Mouse (Mus musculus) heart, adult 2 months (tissue): ENCODE data around the gene Mybbp1a. TPM values are rescaled to one million over a fixed set of nuclear protein-coding genes. Genes with fewer than 3 reads are reported as not detected.

Experiments used
- DNase-seq, 2 experiments: peaks; one replicate each; pipeline ENCODE4 v3.0.0; 2021
- H3K27ac ChIP-seq: fragments of 200-600 bp; 2 replicates; pipeline ENCODE4 v1.8.1; 2022
- H3K27me3 ChIP-seq: fragments of 200-500 bp; 2 replicates; pipeline ENCODE4 v1.6.1; 2012; ENCODE audit warnings: mild to moderate bottlenecking, low read length, inconsistent platforms, mixed read lengths; ENCODE audit not compliant: control insufficient read depth, insufficient read depth
- H3K36me3 ChIP-seq: fragments of 200-500 bp; 2 replicates; pipeline ENCODE4 v1.6.1; 2012; ENCODE audit warnings: low read length, inconsistent platforms; ENCODE audit not compliant: control insufficient read depth, insufficient read depth
- H3K4me1 ChIP-seq: fragments of 200-500 bp; 2 replicates; pipeline ENCODE4 v1.6.1; 2011; ENCODE audit warnings: low read length; ENCODE audit not compliant: control insufficient read depth, insufficient read depth
- H3K4me3 ChIP-seq: fragments of 200-600 bp; 2 replicates; pipeline ENCODE4 v1.8.1; 2022
- H3K79me2 ChIP-seq: fragments of 200-500 bp; replicated peaks from 2 replicates; pipeline ENCODE4 v1.6.1; 2012; ENCODE audit warnings: mild to moderate bottlenecking, inconsistent platforms, low read length, moderate library complexity, mixed read lengths; ENCODE audit not compliant: control insufficient read depth, insufficient read depth
- H3K9ac ChIP-seq: fragments of 200-500 bp; 2 replicates; pipeline ENCODE4 v1.6.1; 2012; ENCODE audit warnings: low read depth, mild to moderate bottlenecking, control low read depth, inconsistent platforms, low read length, mixed read lengths
- CTCF ChIP-seq: fragments of 200-600 bp; IDR thresholded peaks from 2 replicates; pipeline ENCODE4 v1.8.1; 2022; ENCODE audit warnings: antibody characterized with exemption, mild to moderate bottlenecking, moderate library complexity
- EP300 ChIP-seq: fragments of 200-500 bp; IDR thresholded peaks from 2 replicates; pipeline ENCODE4 v1.6.1; 2011; ENCODE audit warnings: low read depth, low read length, control low read depth; ENCODE audit not compliant: insufficient read depth
- POLR2A ChIP-seq: fragments of 200-500 bp; IDR thresholded peaks from 2 replicates; pipeline ENCODE4 v1.6.1; 2011; ENCODE audit warnings: mild to moderate bottlenecking, low read depth, low read length, control low read depth; ENCODE audit not compliant: insufficient read depth
- WGBS: fragments of 180-500 bp; shearing (Covaris S2); methylation state at CpG from one replicate; pipeline ENCODE4 v1.1.7; 2018; 5-methylcytosine and 5-hydroxymethylcytosine counted together
- intact Hi-C: fragments of 180-260 bp; cut with DNase I; formaldehyde crosslinking; loops from one replicate; pipeline ENCODE4 v1.15.1; 2025
- polyA plus RNA-seq: library from polyadenylated mRNA; depleted of rRNA; stranded (reverse); fragments of >200 nt; gene quantifications from 2 replicates; pipeline ENCODE4 v1.2.3, GENCODE M21; 2012
- total RNA-seq, 2 experiments: library from RNA; stranded (reverse); gene quantifications; 2 replicates each; pipeline ENCODE4 v1.2.3; 2021

The Mybbp1a gene
- total and polyA plus RNA-seq, 3 experiments = 21.8 to 46.1 (median 42.7) TPM

DNA sequence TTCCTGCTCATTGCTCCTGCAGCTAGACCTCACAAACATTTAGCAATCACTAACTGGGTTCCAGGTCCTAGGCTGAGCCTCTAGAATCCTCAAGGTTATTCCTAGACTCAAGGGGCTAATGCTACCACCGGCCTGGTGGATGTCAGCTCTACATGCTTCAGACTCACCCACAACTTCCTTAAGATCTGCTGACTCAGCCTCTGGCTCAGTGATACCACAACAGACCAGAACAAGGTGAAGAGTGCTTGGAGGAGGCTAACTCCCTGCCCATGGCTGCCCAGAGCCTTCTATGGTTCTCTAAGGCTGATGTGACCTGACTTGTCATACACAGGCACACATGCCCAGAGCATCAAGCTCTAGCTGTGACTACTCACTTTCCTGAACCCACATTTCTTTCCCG, 38.3 kb downstream of the Mybbp1a start:
- H3K4me1 ChIP-seq = peaks cover 42% of the 10 kb centered on the region
- 59% methylated on average over 2 of the region's 2 CpGs for WGBS
- H3K27ac ChIP-seq = peak overlapping the region; percentile 13; the same call in 1 of the 2 replicates
- H3K27me3 ChIP-seq = no peaks in the 10 kb centered on the region
- no peaks in the 10 kb centered on the region for H3K79me2 ChIP-seq
- no peak overlapping the region for H3K4me3 ChIP-seq
- no peak overlapping the region for H3K9ac ChIP-seq
- DNase-seq = no peak
- intact Hi-C loops = no loop called here
- TF ChIP-seq POLR2A (no peak), CTCF (no peak), EP300 (no peak)
- H3K36me3 ChIP-seq = peaks cover 2% of the 10 kb centered on the region; the same call in 1 of the 2 replicates

DNA sequence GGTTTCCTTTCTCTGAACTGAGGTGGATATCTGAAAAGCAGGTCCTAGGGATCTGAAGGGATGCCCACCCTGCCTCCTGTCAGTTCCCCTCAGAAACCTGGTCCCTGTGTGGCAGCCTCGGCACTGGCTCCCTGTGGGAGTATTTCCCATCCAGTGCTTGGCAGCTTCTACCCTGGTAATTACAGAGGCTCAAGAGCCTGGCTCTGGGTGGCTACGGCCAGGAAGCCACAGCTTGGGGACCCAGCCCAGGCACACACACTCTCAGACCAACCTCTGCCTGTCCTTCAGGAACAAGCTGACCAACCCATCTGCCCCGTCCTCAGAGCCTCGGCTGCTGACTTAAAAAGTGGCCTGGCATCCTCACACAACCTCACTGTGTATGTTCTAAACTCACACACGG, 40.2 kb downstream of the Mybbp1a start:
- no peak overlapping the region for H3K9ac ChIP-seq
- no peak for TF ChIP-seq POLR2A
- TF ChIP-seq CTCF = no peak
- no peak for TF ChIP-seq EP300

DNA sequence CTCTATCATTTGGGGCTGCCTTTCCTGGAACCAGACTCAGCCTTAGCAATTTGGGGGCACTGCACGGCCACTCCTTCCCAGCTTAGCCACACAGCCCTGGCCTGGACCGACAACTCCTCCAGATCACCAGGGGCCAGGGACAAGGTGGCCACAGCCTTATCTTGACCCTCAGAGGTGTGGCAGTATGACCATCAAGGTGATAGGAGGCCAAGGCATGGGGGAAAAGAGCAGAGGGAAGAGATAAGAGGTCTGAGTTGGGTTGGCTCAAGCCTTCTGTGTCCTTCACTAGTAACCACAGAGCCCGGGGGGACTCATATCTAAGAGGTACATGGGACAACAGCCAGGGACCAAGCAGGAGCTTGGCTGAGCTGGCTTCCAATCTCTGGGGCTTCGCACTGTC, 40.8 kb downstream of the Mybbp1a start:
- Histone ChIP-seq H3K27me3 (no peaks in the 10 kb centered on the region), H3K36me3 (peaks cover 2% of the 10 kb centered on the region; the same call in 1 of the 2 replicates), H3K27ac (no peak overlapping the region; the same call in 1 of the 2 replicates), H3K4me1 (peaks cover 30% of the 10 kb centered on the region), H3K4me3 (no peak overlapping the region), H3K9ac (no peak overlapping the region), H3K79me2 (no peaks in the 10 kb centered on the region)
- WGBS = 45% methylated on average over 4 of the region's 4 CpGs
- no peak for TF ChIP-seq POLR2A
- no peak for TF ChIP-seq EP300
- no peak for TF ChIP-seq CTCF
- intact Hi-C loops = no loop called here
- no peak for DNase-seq

More for the DNA sequence above, 40.2 kb downstream of the Mybbp1a start:
- H3K4me3 ChIP-seq = no peak overlapping the region
- no peak for DNase-seq
- no peaks in the 10 kb centered on the region for H3K79me2 ChIP-seq
- 33% methylated on average over 5 of the region's 5 CpGs for WGBS
- H3K4me1 ChIP-seq = peaks cover 35% of the 10 kb centered on the region
- H3K27ac ChIP-seq = no peak overlapping the region; the same call in 1 of the 2 replicates
- intact Hi-C loops = no loop called here
- no peaks in the 10 kb centered on the region for H3K27me3 ChIP-seq
- H3K36me3 ChIP-seq = peaks cover 2% of the 10 kb centered on the region; the same call in 1 of the 2 replicates

DNA sequence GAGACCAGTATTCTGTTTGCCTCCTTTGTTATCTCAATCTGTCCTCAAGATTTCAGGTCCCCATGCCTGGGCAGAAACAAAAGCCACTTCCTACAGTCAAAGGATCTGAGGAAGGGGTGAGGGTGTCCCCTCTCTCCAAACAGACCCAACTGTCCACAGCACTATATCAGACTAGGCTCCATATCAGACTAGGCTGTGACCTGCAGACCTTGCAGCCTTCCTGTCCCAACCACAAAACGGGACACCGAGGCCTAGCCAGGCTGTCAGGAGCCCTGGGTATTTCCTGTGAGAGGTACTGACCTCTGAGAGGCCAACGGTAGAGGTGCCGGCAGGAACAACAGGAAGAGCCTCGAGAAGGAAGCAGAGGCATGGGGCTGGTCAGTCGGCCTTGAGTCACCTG, 43.4 kb downstream of the Mybbp1a start:
- intact Hi-C loops = loop anchor here (2.0 kb wide), 1 partner anchor 18 kb away; no protein-coding TSS in a partner anchor
- no peaks in the 10 kb centered on the region for H3K27me3 ChIP-seq
- H3K79me2 ChIP-seq = no peaks in the 10 kb centered on the region
- H3K36me3 ChIP-seq = no peaks in the 10 kb centered on the region
- no peak overlapping the region; the same call in 1 of the 2 replicates for H3K27ac ChIP-seq
- peaks cover 21% of the 10 kb centered on the region for H3K4me1 ChIP-seq
- no peak for TF ChIP-seq POLR2A
- TF ChIP-seq EP300 = no peak
- no peak for TF ChIP-seq CTCF
- WGBS = 25% methylated on average over 6 of the region's 6 CpGs
- H3K9ac ChIP-seq = no peak overlapping the region
- no peak for DNase-seq
- no peak overlapping the region for H3K4me3 ChIP-seq

DNA sequence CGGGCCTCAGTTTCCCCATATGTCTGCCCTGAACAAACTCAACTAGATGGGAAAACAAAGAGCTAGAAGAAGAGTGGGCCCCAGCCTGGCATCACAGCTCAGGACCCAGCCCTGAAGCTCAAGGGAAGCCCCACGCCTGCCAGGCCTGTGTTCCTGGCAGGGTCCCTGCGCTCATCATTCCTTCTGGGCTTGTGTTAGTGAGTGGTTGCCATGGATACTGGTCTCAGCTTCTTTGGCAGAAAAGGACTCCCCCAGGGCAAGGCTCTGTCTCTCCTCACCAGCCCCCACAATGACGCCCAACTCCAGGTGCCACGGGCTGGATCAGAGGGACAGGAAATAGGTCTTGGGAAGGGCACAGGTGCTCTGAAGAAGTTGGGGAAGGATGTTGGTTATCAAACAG, 44.0 kb downstream of the Mybbp1a start:
- H3K4me1 ChIP-seq = peaks cover 21% of the 10 kb centered on the region
- intact Hi-C loops = loop anchor here (2.0 to 5.0 kb wide), 2 partner anchors 18 to 38 kb away; no protein-coding TSS in a partner anchor
- no peak for TF ChIP-seq CTCF
- no peak for TF ChIP-seq POLR2A
- no peak for TF ChIP-seq EP300
- H3K27me3 ChIP-seq = no peaks in the 10 kb centered on the region
- no peak overlapping the region for H3K4me3 ChIP-seq
- H3K79me2 ChIP-seq = no peaks in the 10 kb centered on the region
- H3K27ac ChIP-seq = no peak overlapping the region; the same call in 1 of the 2 replicates
- WGBS = 54% methylated on average over 5 of the region's 5 CpGs
- DNase-seq = no peak
- no peaks in the 10 kb centered on the region for H3K36me3 ChIP-seq
- H3K9ac ChIP-seq = no peak overlapping the region

DNA sequence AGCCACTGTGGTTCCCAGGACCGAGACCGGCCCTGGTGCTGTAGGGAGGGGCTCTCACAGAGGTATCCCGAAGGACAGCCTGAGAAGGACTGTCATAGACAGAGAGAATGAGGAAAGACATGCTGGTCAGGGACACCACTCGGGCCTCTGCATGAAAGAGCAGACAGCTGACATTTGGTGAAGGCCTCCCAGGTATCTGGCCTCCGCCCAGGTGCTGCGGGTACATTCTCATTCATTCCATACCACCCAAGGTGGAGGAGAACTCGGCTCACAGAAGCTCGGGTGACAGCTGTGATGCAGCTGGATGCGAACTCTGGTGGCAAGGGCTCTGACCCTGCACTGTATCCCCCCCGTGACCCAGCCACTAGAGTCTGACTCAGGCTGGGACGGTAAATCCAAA, 44.8 kb downstream of the Mybbp1a start:
- TF ChIP-seq CTCF (no peak), POLR2A (no peak), EP300 (no peak)
- H3K36me3 ChIP-seq = no peaks in the 10 kb centered on the region
- WGBS = 78% methylated on average over 11 of the region's 11 CpGs
- H3K9ac ChIP-seq = no peak overlapping the region
- H3K27ac ChIP-seq = no peak overlapping the region
- intact Hi-C loops = loop anchor here (2.0 to 5.0 kb wide), 2 partner anchors 19 to 39 kb away; no protein-coding TSS in a partner anchor
- no peak overlapping the region for H3K4me3 ChIP-seq
- no peaks in the 10 kb centered on the region for H3K79me2 ChIP-seq
- no peaks in the 10 kb centered on the region for H3K27me3 ChIP-seq
- DNase-seq = no peak
- peaks cover 18% of the 10 kb centered on the region for H3K4me1 ChIP-seq

DNA sequence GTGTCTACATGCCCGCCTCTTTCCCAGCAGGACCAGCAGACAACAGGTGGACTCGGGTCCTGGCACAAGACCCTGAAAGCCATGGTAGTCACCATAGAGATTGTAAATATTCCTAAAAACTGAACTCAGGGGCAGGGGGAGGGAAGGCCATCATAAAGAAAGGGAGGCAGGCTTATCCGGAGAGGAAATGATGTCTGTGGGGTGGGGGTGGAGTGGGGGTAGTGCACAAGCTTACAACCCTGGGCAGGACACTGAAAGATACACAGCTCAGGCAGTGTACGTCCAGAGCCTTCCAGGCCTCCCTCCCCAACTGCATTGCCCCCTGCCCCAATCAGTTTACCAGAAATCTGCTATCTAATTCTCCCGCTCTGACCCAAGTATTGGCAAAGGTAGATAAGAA, 46.0 kb downstream of the Mybbp1a start:
- H3K9ac ChIP-seq = peak overlapping the region; percentile 27; the same call in 1 of the 2 replicates
- intact Hi-C loops = loop anchor here (5.0 kb wide), 1 partner anchor 40 kb away; no protein-coding TSS in a partner anchor
- H3K27me3 ChIP-seq = no peaks in the 10 kb centered on the region
- DNase-seq = no peak
- H3K4me1 ChIP-seq = peaks cover 11% of the 10 kb centered on the region
- 56% methylated on average over 5 of the region's 5 CpGs for WGBS
- H3K4me3 ChIP-seq = no peak overlapping the region
- no peaks in the 10 kb centered on the region for H3K79me2 ChIP-seq
- TF ChIP-seq EP300 (no peak), POLR2A (no peak; the same call in 1 of the 2 replicates), CTCF (no peak)
- H3K27ac ChIP-seq = no peak overlapping the region; the same call in 1 of the 2 replicates
- no peaks in the 10 kb centered on the region for H3K36me3 ChIP-seq
